Mouse (Mus musculus) lung, embryonic 16.5 days (tissue): ENCODE results near the gene Eva1c. TPM values are rescaled to one million over a fixed set of nuclear protein-coding genes. Genes with fewer than 3 reads are reported as not detected.

Experiments
- ATAC-seq: fragments of 200-750 bp; cut with Nextera tagmentation; 2 replicates; pipeline ENCODE4 v1.8.0; 2017; ENCODE audit warnings: low read depth, mild to moderate bottlenecking, moderate library complexity
- H3K27ac ChIP-seq: fragments of 300-500 bp; sonication (generic); 2 replicates; pipeline ENCODE4 v1.5.1; 2014; ENCODE audit warnings: mild to moderate bottlenecking, control low read depth, low read length
- H3K27me3 ChIP-seq: fragments of 300-500 bp; sonication (generic); 2 replicates; pipeline ENCODE4 v1.6.1; 2014; ENCODE audit warnings: low read depth, low read length, mixed read lengths; ENCODE audit not compliant: control insufficient read depth, insufficient read depth
- H3K36me3 ChIP-seq: fragments of 300-500 bp; sonication (generic); 2 replicates; pipeline ENCODE4 v1.6.1; 2014; ENCODE audit warnings: low read length; ENCODE audit not compliant: control insufficient read depth, insufficient read depth
- H3K4me1 ChIP-seq: fragments of 300-500 bp; sonication (generic); replicated peaks from 2 replicates; pipeline ENCODE4 v1.6.1; 2014; ENCODE audit warnings: low read length, mixed read lengths; ENCODE audit not compliant: control insufficient read depth, insufficient read depth
- H3K4me2 ChIP-seq: fragments of 300-500 bp; sonication (generic); 2 replicates; pipeline ENCODE4 v1.6.1; 2014; ENCODE audit warnings: low read depth, low read length, control low read depth
- H3K4me3 ChIP-seq: fragments of 300-500 bp; sonication (generic); 2 replicates; pipeline ENCODE4 v1.5.1; 2014; ENCODE audit warnings: mild to moderate bottlenecking, low read length, control low read depth
- H3K9ac ChIP-seq: fragments of 300-500 bp; sonication (generic); 2 replicates; pipeline ENCODE4 v1.6.1; 2014; ENCODE audit warnings: low read length, control low read depth
- H3K9me3 ChIP-seq: fragments of 300-500 bp; sonication (generic); 2 replicates; pipeline ENCODE4 v1.6.1; 2016; ENCODE audit warnings: low read length; ENCODE audit not compliant: control insufficient read depth
- WGBS: fragments of 180-500 bp; shearing (Covaris S2); extraction: QIAGEN DNeasy Blood & Tissue Kit; methylation state at CpG from one replicate; pipeline ENCODE4 v1.1.7; 2014; 5-methylcytosine and 5-hydroxymethylcytosine counted together
- polyA plus RNA-seq: library from polyadenylated mRNA; unstranded; fragments of >200 nt; fragmentation: Nextera tagmentation; extraction: Ambion mirVana; gene quantifications from 2 replicates; pipeline ENCODE4 v1.2.1, GENCODE M21; 2015

The Eva1c gene
- polyA plus RNA-seq, 1 experiment from 2014 or later = 4.6 TPM

GRCm38 (mm10) chr16:90891601-90892000 is 65.1 kb downstream of the Eva1c start:
- Histone ChIP-seq H3K9ac (no peak overlapping the region), H3K9me3 (0 out of 2 replicates have a peak, but pooled peaks cover 3% of the 10 kb centered on the region), H3K36me3 (no peaks in the 10 kb centered on the region), H3K27me3 (peaks cover 3% of the 10 kb centered on the region; the same call in 1 of the 2 replicates), H3K4me2 (no peak overlapping the region), H3K4me1 (peaks cover 8% of the 10 kb centered on the region; the same call in 1 of the 2 replicates), H3K27ac (no peak overlapping the region), H3K4me3 (no peak overlapping the region)
- peak; percentile 83 for ATAC-seq
- 39% methylated on average over 14 of the region's 14 CpGs for WGBS

GRCm38 (mm10) chr16:90892081-90892480 is 65.6 kb downstream of the Eva1c start:
- 0 out of 2 replicates have a peak overlapping the region, but pooled peaks have one; percentile 5 for H3K4me2 ChIP-seq

GRCm38 (mm10) chr16:90893019-90893418 is 66.5 kb downstream of the Eva1c start:
- H3K27me3 ChIP-seq = peaks cover 3% of the 10 kb centered on the region; the same call in 1 of the 2 replicates
- peaks cover 8% of the 10 kb centered on the region; the same call in 1 of the 2 replicates for H3K4me1 ChIP-seq
- H3K9ac ChIP-seq = no peak overlapping the region
- no peak overlapping the region for H3K4me3 ChIP-seq
- no peak for ATAC-seq
- no peaks in the 10 kb centered on the region for H3K36me3 ChIP-seq
- H3K27ac ChIP-seq = no peak overlapping the region
- H3K9me3 ChIP-seq = 0 out of 2 replicates have a peak, but pooled peaks cover under 1% of the 10 kb centered on the region
- no peak overlapping the region for H3K4me2 ChIP-seq
- 64% methylated on average over 7 of the region's 7 CpGs for WGBS

More at GRCm38 (mm10) chr16:90892081-90892480, 65.6 kb downstream of the Eva1c start:
- Histone ChIP-seq H3K36me3 (no peaks in the 10 kb centered on the region), H3K27me3 (peaks cover 3% of the 10 kb centered on the region; the same call in 1 of the 2 replicates), H3K9me3 (0 out of 2 replicates have a peak, but pooled peaks cover 3% of the 10 kb centered on the region), H3K4me3 (no peak overlapping the region), H3K4me1 (peaks cover 8% of the 10 kb centered on the region; the same call in 1 of the 2 replicates), H3K9ac (no peak overlapping the region), H3K27ac (no peak overlapping the region)
- WGBS = 13% methylated on average over 8 of the region's 8 CpGs
- ATAC-seq = 0 out of 2 replicates have a peak, but pooled peaks have one; percentile 26

GRCm38 (mm10) chr16:90893792-90894191 is 67.3 kb downstream of the Eva1c start:
- ATAC-seq = no peak
- Histone ChIP-seq H3K27ac (no peak overlapping the region), H3K4me3 (no peak overlapping the region), H3K9ac (no peak overlapping the region), H3K4me1 (peaks cover 8% of the 10 kb centered on the region; the same call in 1 of the 2 replicates), H3K27me3 (peaks cover 3% of the 10 kb centered on the region; the same call in 1 of the 2 replicates), H3K36me3 (no peaks in the 10 kb centered on the region), H3K9me3 (no peaks in the 10 kb centered on the region), H3K4me2 (no peak overlapping the region)
- WGBS = 33% methylated on average over 9 of the region's 9 CpGs

GRCm38 (mm10) chr16:90897651-90898050 is 71.1 kb downstream of the Eva1c start:
- no peak overlapping the region for H3K4me3 ChIP-seq
- 77% methylated on average over 3 of the region's 3 CpGs for WGBS

GRCm38 (mm10) chr16:90899498-90899897 is 73.0 kb downstream of the Eva1c start:
- ATAC-seq = no peak

More at GRCm38 (mm10) chr16:90897651-90898050, 71.1 kb downstream of the Eva1c start:
- no peak overlapping the region for H3K4me2 ChIP-seq
- H3K9ac ChIP-seq = no peak overlapping the region
- no peak for ATAC-seq
- no peaks in the 10 kb centered on the region for H3K9me3 ChIP-seq
- H3K4me1 ChIP-seq = no peaks in the 10 kb centered on the region
- peaks cover 3% of the 10 kb centered on the region; the same call in 1 of the 2 replicates for H3K27me3 ChIP-seq
- no peaks in the 10 kb centered on the region for H3K36me3 ChIP-seq
- no peak overlapping the region for H3K27ac ChIP-seq

GRCm38 (mm10) chr16:90901364-90901763 is 74.8 kb downstream of the Eva1c start:
- WGBS = 38% methylated on average over 4 of the region's 4 CpGs
- peak; percentile 49; the same call in 1 of the 2 replicates for ATAC-seq
- no peaks in the 10 kb centered on the region for H3K9me3 ChIP-seq
- H3K4me1 ChIP-seq = no peaks in the 10 kb centered on the region
- H3K4me3 ChIP-seq = no peak overlapping the region
- no peak overlapping the region for H3K9ac ChIP-seq
- H3K4me2 ChIP-seq = no peak overlapping the region
- no peaks in the 10 kb centered on the region for H3K36me3 ChIP-seq
- no peak overlapping the region for H3K27ac ChIP-seq
- no peaks in the 10 kb centered on the region for H3K27me3 ChIP-seq

More at GRCm38 (mm10) chr16:90899498-90899897, 73.0 kb downstream of the Eva1c start:
- Histone ChIP-seq H3K36me3 (no peaks in the 10 kb centered on the region), H3K4me3 (no peak overlapping the region), H3K9me3 (no peaks in the 10 kb centered on the region), H3K4me1 (no peaks in the 10 kb centered on the region), H3K27me3 (no peaks in the 10 kb centered on the region), H3K27ac (no peak overlapping the region), H3K9ac (no peak overlapping the region), H3K4me2 (no peak overlapping the region)
- 20% methylated on average over 12 of the region's 12 CpGs for WGBS

- ATAC-seq = no peak
- 43% methylated on average over 5 of the region's 5 CpGs for WGBS
- Histone ChIP-seq H3K4me1 (no peaks in the 10 kb centered on the region), H3K27ac (no peak overlapping the region), H3K9me3 (no peaks in the 10 kb centered on the region), H3K9ac (no peak overlapping the region), H3K27me3 (no peaks in the 10 kb centered on the region), H3K4me2 (no peak overlapping the region), H3K36me3 (no peaks in the 10 kb centered on the region), H3K4me3 (no peak overlapping the region)
These were observed 76.8 kb downstream of the Eva1c start for GRCm38 (mm10) chr16:90903300-90903699.

GRCm38 (mm10) chr16:90907250-90907649 is 80.7 kb downstream of the Eva1c start:
- Histone ChIP-seq H3K4me1 (no peaks in the 10 kb centered on the region), H3K27me3 (no peaks in the 10 kb centered on the region), H3K36me3 (no peaks in the 10 kb centered on the region), H3K4me2 (no peak overlapping the region), H3K27ac (no peak overlapping the region), H3K9ac (no peak overlapping the region), H3K9me3 (no peaks in the 10 kb centered on the region), H3K4me3 (no peak overlapping the region)
- no peak for ATAC-seq
- WGBS = 57% methylated on average over 7 of the region's 7 CpGs
